Mouse (Mus musculus) CH12.LX (cell line): ENCODE data around the gene Cnn2.

Source experiments
- CTCF ChIP-seq, 2 experiments: IDR thresholded peaks in 1 of 2; conservative IDR thresholded peaks in 1 of 2; 2 replicates each; pipeline ENCODE4 v1.5.1; 2011 to 2012; ENCODE audit warnings: low read depth in 2 of 2, low read length in 2 of 2, improper control_type of control experiment in 1 of 2, inconsistent platforms in 1 of 2, mild to moderate bottlenecking in 1 of 2, moderate library complexity in 1 of 2
- POLR2A ChIP-seq: IDR thresholded peaks from 2 replicates; pipeline ENCODE4 v1.6.1; 2011; ENCODE audit warnings: low read depth, mild to moderate bottlenecking, improper control_type of control experiment, low read length
- TBP ChIP-seq: conservative IDR thresholded peaks from 2 replicates; pipeline ENCODE4 v1.6.1; 2011; ENCODE audit warnings: low read depth, low read length, improper control_type of control experiment

GRCm38 (mm10) chr10:79986232-79986878 lies 2.0 kb upstream of the Cnn2 start:
- TF ChIP-seq POLR2A (no peak), CTCF (conservative IDR thresholded peaks at IDR 0.05 in 1 of 2, IDR thresholded peaks at IDR 0.05 in 1 of 2; ENCODE audit: low read depth in 2 of 2, low read length in 2 of 2) (no peak), TBP (no peak)
